Mouse (Mus musculus) midbrain, embryonic 14.5 days (tissue): Measurements from ENCODE around the gene Sntb2. TPM values are rescaled to one million over a fixed set of nuclear protein-coding genes. Genes with fewer than 3 reads are reported as not detected.

Experiments
- ATAC-seq: fragments of 200-750 bp; cut with Nextera tagmentation; 2 replicates; pipeline ENCODE4 v1.8.0; 2017; ENCODE audit warnings: moderate number of reproducible peaks, moderate library complexity; ENCODE audit not compliant: low FRiP score, low TSS enrichment
- DNase-seq: peaks from one replicate; pipeline ENCODE4 v3.0.0-alpha.2; 2015
- H3K27ac ChIP-seq: fragments of 300-500 bp; sonication (generic); replicated peaks from 2 replicates; pipeline ENCODE4 v1.5.1; 2014; ENCODE audit warnings: mild to moderate bottlenecking, low read depth, low read length, moderate library complexity
- H3K27me3 ChIP-seq: fragments of 300-500 bp; sonication (generic); 2 replicates; pipeline ENCODE4 v1.6.1; 2014; ENCODE audit warnings: low read length, control low read depth, mixed read lengths; ENCODE audit not compliant: control insufficient read depth, insufficient read depth
- H3K36me3 ChIP-seq: fragments of 300-500 bp; sonication (generic); 2 replicates; pipeline ENCODE4 v1.6.1; 2014; ENCODE audit warnings: low read length, control low read depth; ENCODE audit not compliant: control insufficient read depth, insufficient read depth
- H3K4me1 ChIP-seq: fragments of 300-500 bp; sonication (generic); 2 replicates; pipeline ENCODE4 v1.6.1; 2014; ENCODE audit warnings: mild to moderate bottlenecking, antibody characterized with exemption, low read length, control low read depth; ENCODE audit not compliant: control insufficient read depth, insufficient read depth
- H3K4me2 ChIP-seq: fragments of 300-500 bp; sonication (generic); 2 replicates; pipeline ENCODE4 v1.6.1; 2014; ENCODE audit warnings: mild to moderate bottlenecking, low read length, moderate library complexity
- H3K4me3 ChIP-seq: fragments of 300-500 bp; sonication (generic); replicated peaks from 2 replicates; pipeline ENCODE4 v1.5.1; 2014; ENCODE audit warnings: low read depth, low read length
- H3K9ac ChIP-seq: fragments of 300-500 bp; sonication (generic); replicated peaks from 2 replicates; pipeline ENCODE4 v1.6.1; 2014; ENCODE audit warnings: mild to moderate bottlenecking, low read length, moderate library complexity
- H3K9me3 ChIP-seq: fragments of 300-500 bp; sonication (generic); 2 replicates; pipeline ENCODE4 v1.6.1; 2016; ENCODE audit warnings: low read length, control low read depth, mixed read lengths; ENCODE audit not compliant: control insufficient read depth
- WGBS: fragments of 180-500 bp; shearing (Covaris S2); extraction: QIAGEN DNeasy Blood & Tissue Kit; methylation state at CpG from one replicate; pipeline ENCODE4 v1.1.7; 2014; 5-methylcytosine and 5-hydroxymethylcytosine counted together
- polyA plus RNA-seq: library from polyadenylated mRNA; unstranded; fragments of >200 nt; fragmentation: Nextera tagmentation; extraction: Ambion mirVana; gene quantifications from 2 replicates; pipeline ENCODE4 v1.2.1, GENCODE M21; 2014

Sntb2 gene
- polyA plus RNA-seq: 3.5 and 3.9 TPM in 2 replicates

- ATAC-seq: peak; percentile 92
- peak within 1 kb of the TSS; percentile 78 for H3K9ac ChIP-seq
- under 1% methylated on average over 41 of the region's 41 CpGs for WGBS
Observed at GRCm38 (mm10) chr8:106935324-106935869, at the start of gene Sntb2. TSS of gene Sntb2 (plus strand) at chr8:106935750.

GRCm38 (mm10) chr8:106887336-106888189, 48.0 kb upstream of the Sntb2 start:
- peaks cover 33% of the 10 kb centered on the region for H3K36me3 ChIP-seq
- peaks cover 8% of the 10 kb centered on the region for H3K4me1 ChIP-seq
- DNase-seq (peak; percentile 94), ATAC-seq (no peak; the same call in 1 of the 2 replicates)
- no peak overlapping the region for H3K4me3 ChIP-seq
- no peaks in the 10 kb centered on the region for H3K9me3 ChIP-seq
- WGBS: 46% methylated on average over 5 of the region's 5 CpGs
- H3K4me2 ChIP-seq: no peak overlapping the region
- H3K27ac ChIP-seq: no peak overlapping the region
- no peaks in the 10 kb centered on the region for H3K27me3 ChIP-seq
- H3K9ac ChIP-seq: no peak overlapping the region

More at GRCm38 (mm10) chr8:106935324-106935869, at the start of gene Sntb2:
- H3K27me3 ChIP-seq: peaks cover 5% of the 10 kb centered on the region; the same call in 1 of the 2 replicates
- peak; percentile 98 for DNase-seq
- H3K4me2 ChIP-seq: peak within 1 kb of the TSS; percentile 86
- H3K4me3 ChIP-seq: peak within 1 kb of the TSS; percentile 80
- H3K27ac ChIP-seq: peak within 1 kb of the TSS; percentile 90
- H3K4me1 ChIP-seq: peaks cover 19% of the 10 kb centered on the region
- H3K36me3 ChIP-seq: no peaks in the 10 kb centered on the region
- H3K9me3 ChIP-seq: no peaks in the 10 kb centered on the region

- DNase-seq (no peak), ATAC-seq (no peak)
- no peak overlapping the region for H3K4me3 ChIP-seq
- no peak overlapping the region for H3K4me2 ChIP-seq
- no peaks in the 10 kb centered on the region for H3K27me3 ChIP-seq
- no peak overlapping the region for H3K27ac ChIP-seq
- H3K9ac ChIP-seq: no peak overlapping the region
- peaks cover 22% of the 10 kb centered on the region for H3K36me3 ChIP-seq
- H3K4me1 ChIP-seq: peaks cover 8% of the 10 kb centered on the region
- H3K9me3 ChIP-seq: no peaks in the 10 kb centered on the region
- 90% methylated on average over 3 of the region's 3 CpGs for WGBS
Observed at GRCm38 (mm10) chr8:106888803-106889202, 46.7 kb upstream of the Sntb2 start.

GRCm38 (mm10) chr8:106892210-106892805, 43.2 kb upstream of the Sntb2 start:
- H3K9me3 ChIP-seq: no peaks in the 10 kb centered on the region
- ATAC-seq: no peak
- peak overlapping the region; percentile 94 for H3K9ac ChIP-seq
- peak; percentile 53 for DNase-seq
- peaks cover 12% of the 10 kb centered on the region for H3K4me1 ChIP-seq
- under 1% methylated on average over 15 of the region's 15 CpGs for WGBS
- peak overlapping the region; percentile 95 for H3K27ac ChIP-seq
- H3K27me3 ChIP-seq: no peaks in the 10 kb centered on the region
- peak overlapping the region; percentile 86 for H3K4me2 ChIP-seq
- H3K4me3 ChIP-seq: peak overlapping the region; percentile 93
- peaks cover 15% of the 10 kb centered on the region for H3K36me3 ChIP-seq

GRCm38 (mm10) chr8:106892806-106893451, 42.6 kb upstream of the Sntb2 start:
- Histone ChIP-seq H3K36me3 (peaks cover 19% of the 10 kb centered on the region), H3K4me3 (peak overlapping the region; percentile 93), H3K9ac (peak overlapping the region; percentile 94), H3K27me3 (no peaks in the 10 kb centered on the region), H3K27ac (peak overlapping the region; percentile 95), H3K4me1 (peaks cover 12% of the 10 kb centered on the region), H3K4me2 (peak overlapping the region; percentile 86), H3K9me3 (no peaks in the 10 kb centered on the region)
- DNase-seq (no peak), ATAC-seq (peak; percentile 87)
- WGBS: under 1% methylated on average over 43 of the region's 57 CpGs

- Histone ChIP-seq H3K9me3 (no peaks in the 10 kb centered on the region), H3K4me1 (peaks cover 12% of the 10 kb centered on the region), H3K27ac (peak within 1 kb of the TSS; percentile 95), H3K27me3 (no peaks in the 10 kb centered on the region), H3K9ac (peak within 1 kb of the TSS; percentile 94), H3K4me3 (peak within 1 kb of the TSS; percentile 93), H3K4me2 (peak within 1 kb of the TSS; percentile 86), H3K36me3 (peaks cover 26% of the 10 kb centered on the region)
- peak; percentile 96 for DNase-seq
- under 1% methylated on average over 58 of the region's 63 CpGs for WGBS
- peak; percentile 94 for ATAC-seq
Observed at GRCm38 (mm10) chr8:106893481-106894156, 41.9 kb upstream of the Sntb2 start, which contains the start of gene Utp4. TSS of gene Utp4 (plus strand) at chr8:106893636.

GRCm38 (mm10) chr8:106899473-106899872, 36.1 kb upstream of the Sntb2 start:
- DNase-seq (no peak), ATAC-seq (no peak)
- Histone ChIP-seq H3K4me2 (no peak overlapping the region), H3K4me1 (no peaks in the 10 kb centered on the region), H3K36me3 (peaks cover 76% of the 10 kb centered on the region), H3K9me3 (no peaks in the 10 kb centered on the region), H3K4me3 (no peak overlapping the region), H3K27ac (no peak overlapping the region), H3K27me3 (no peaks in the 10 kb centered on the region), H3K9ac (no peak overlapping the region)
- 93% methylated on average over 5 of the region's 5 CpGs for WGBS
